Mouse (Mus musculus) intestine, embryonic 14.5 days (tissue): ENCODE data around the gene Gm5152. TPM values are rescaled to one million over a fixed set of nuclear protein-coding genes. Genes with fewer than 3 reads are reported as not detected.
"Not testable (repeated sequence)": the region's sequence is repeated elsewhere in the genome, so short reads cannot be mapped to it uniquely, and the experiment has no call there.

Experiments used
- ATAC-seq: fragments of 200-750 bp; cut with Nextera tagmentation; replicated peaks from 2 replicates; pipeline ENCODE4 v1.8.0; 2017; ENCODE audit warnings: low read depth, moderate number of reproducible peaks, moderate TSS enrichment, moderate library complexity; ENCODE audit not compliant: low FRiP score, low TSS enrichment
- DNase-seq: peaks from one replicate; pipeline ENCODE4 v3.0.0-alpha.2; 2018; ENCODE audit warnings: low spot score
- H3K27ac ChIP-seq: fragments of 300-500 bp; sonication (generic); 2 replicates; pipeline ENCODE4 v1.5.1; 2014; ENCODE audit warnings: low read depth, mild to moderate bottlenecking, control low read depth
- H3K27me3 ChIP-seq: fragments of 300-500 bp; sonication (generic); replicated peaks from 2 replicates; pipeline ENCODE4 v1.6.1; 2014; ENCODE audit warnings: low read length, control low read depth; ENCODE audit not compliant: control insufficient read depth, insufficient read depth
- H3K36me3 ChIP-seq: fragments of 300-500 bp; sonication (generic); 2 replicates; pipeline ENCODE4 v1.6.1; 2014; ENCODE audit warnings: low read length, control low read depth; ENCODE audit not compliant: control insufficient read depth, insufficient read depth
- H3K4me1 ChIP-seq: fragments of 300-500 bp; sonication (generic); replicated peaks from 2 replicates; pipeline ENCODE4 v1.6.1; 2014; ENCODE audit warnings: low read length, control low read depth, mixed read lengths; ENCODE audit not compliant: control insufficient read depth, insufficient read depth
- H3K4me2 ChIP-seq: fragments of 300-500 bp; sonication (generic); 2 replicates; pipeline ENCODE4 v1.6.1; 2014; ENCODE audit warnings: low read length
- H3K4me3 ChIP-seq: fragments of 300-500 bp; sonication (generic); 2 replicates; pipeline ENCODE4 v1.5.1; 2014; ENCODE audit warnings: low read depth, low read length, control low read depth, mixed read lengths
- H3K9ac ChIP-seq: fragments of 300-500 bp; sonication (generic); 2 replicates; pipeline ENCODE4 v1.6.1; 2014; ENCODE audit warnings: mild to moderate bottlenecking, low read length
- H3K9me3 ChIP-seq: fragments of 300-500 bp; sonication (generic); 2 replicates; pipeline ENCODE4 v1.6.1; 2016; ENCODE audit warnings: low read length, control low read depth; ENCODE audit not compliant: control insufficient read depth
- WGBS: fragments of 180-500 bp; shearing (Covaris S2); extraction: QIAGEN DNeasy Blood & Tissue Kit; methylation state at CpG from one replicate; pipeline ENCODE4 v1.1.7; 2014; 5-methylcytosine and 5-hydroxymethylcytosine counted together
- polyA plus RNA-seq: library from polyadenylated mRNA; unstranded; fragments of >200 nt; fragmentation: Nextera tagmentation; extraction: Ambion mirVana; gene quantifications from 2 replicates; pipeline ENCODE4 v1.2.1, GENCODE M21; 2014

Gene Gm5152
- polyA plus RNA-seq, result not detected in 2 replicates

DNA sequence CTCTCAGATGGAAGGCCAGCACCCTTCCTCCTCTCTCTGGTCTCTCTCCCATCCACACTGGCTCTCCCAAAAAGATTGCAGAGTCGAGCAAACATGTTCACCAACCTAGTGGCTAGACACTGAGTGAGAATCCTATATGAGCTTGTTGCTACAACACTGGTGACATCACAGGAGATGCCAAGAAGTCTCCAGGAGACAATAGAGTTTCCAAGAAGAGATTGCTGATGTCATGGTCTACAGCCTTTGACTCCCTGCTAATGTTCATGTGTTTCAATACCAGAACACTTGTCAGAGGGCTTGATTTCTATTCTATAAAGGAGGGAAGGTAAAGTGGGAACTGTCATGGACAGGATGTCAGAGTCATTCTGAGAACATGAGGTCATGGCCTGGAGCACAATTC, at the start of gene Gm5152:
Gene Gm5152 (minus strand): TSS at position 101 of the 400 bp plus-strand sequence.
- not testable (repeated sequence) for H3K4me1 ChIP-seq, H3K27me3 ChIP-seq, H3K9ac ChIP-seq, H3K9me3 ChIP-seq, H3K36me3 ChIP-seq, H3K4me2 ChIP-seq, DNase-seq, H3K27ac ChIP-seq, H3K4me3 ChIP-seq, ATAC-seq
- no CpG with 5 or more reads among the region's 1 CpGs for WGBS

- H3K27ac ChIP-seq, result not testable (repeated sequence)
- 85% methylated on average over 1 of the region's 1 CpGs for WGBS
These were observed 8.4 kb upstream of the Gm5152 start for GRCm38 (mm10) chr5:10254768-10255167.

GRCm38 (mm10) chr5:10245770-10246169, 556 bp downstream of the Gm5152 start:
- H3K27me3 ChIP-seq, H3K9ac ChIP-seq, H3K36me3 ChIP-seq, H3K27ac ChIP-seq, H3K4me1 ChIP-seq, ATAC-seq, DNase-seq, H3K4me3 ChIP-seq, H3K4me2 ChIP-seq, H3K9me3 ChIP-seq: not testable (repeated sequence)

More at GRCm38 (mm10) chr5:10254768-10255167, 8.4 kb upstream of the Gm5152 start:
- not testable (repeated sequence) for H3K27me3 ChIP-seq, ATAC-seq, H3K4me2 ChIP-seq, H3K9ac ChIP-seq, DNase-seq, H3K9me3 ChIP-seq, H3K36me3 ChIP-seq, H3K4me1 ChIP-seq, H3K4me3 ChIP-seq

DNA sequence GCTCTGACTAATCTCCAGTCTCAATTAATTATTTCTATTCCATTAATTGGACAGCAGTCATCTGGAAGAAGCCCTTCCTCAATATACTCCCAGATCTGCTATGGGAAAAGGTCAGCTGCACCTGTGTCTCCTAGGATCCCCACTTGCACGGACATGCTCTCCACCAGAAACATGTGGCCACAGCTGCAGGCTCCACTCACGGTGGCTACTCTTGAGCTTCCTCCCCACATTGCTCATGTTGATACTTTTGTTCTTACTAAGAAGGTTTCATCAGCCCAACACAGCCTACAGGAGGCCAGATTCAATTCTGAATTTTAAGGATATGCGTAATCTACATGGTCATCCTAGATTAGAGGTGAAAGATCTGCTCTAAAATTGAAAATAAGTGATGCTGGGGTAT, 5.9 kb downstream of the Gm5152 start:
- H3K27ac ChIP-seq, H3K27me3 ChIP-seq, H3K9ac ChIP-seq, H3K9me3 ChIP-seq, H3K4me1 ChIP-seq, H3K4me2 ChIP-seq, H3K36me3 ChIP-seq, ATAC-seq, H3K4me3 ChIP-seq, DNase-seq: not testable (repeated sequence)
- 86% methylated on average over 3 of the region's 3 CpGs for WGBS

DNA sequence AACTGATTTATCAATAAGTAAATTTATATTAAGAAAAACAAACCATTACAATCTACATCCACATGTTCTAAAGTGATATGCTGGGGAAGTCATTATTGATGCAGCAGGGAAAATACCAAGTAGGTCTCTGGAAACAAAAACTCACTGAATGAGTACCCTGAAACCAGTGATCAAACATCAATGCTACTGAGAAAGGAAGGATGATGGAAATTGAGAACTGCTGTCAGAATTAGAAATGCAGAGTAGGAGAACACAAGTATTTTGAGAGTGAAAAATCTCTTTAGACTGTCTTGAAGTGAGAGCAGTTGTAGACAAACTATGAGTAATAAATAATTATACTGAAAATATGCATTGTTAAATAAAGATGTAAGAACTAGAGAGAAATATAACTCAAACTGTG, 26.0 kb downstream of the Gm5152 start:
- Histone ChIP-seq H3K4me2 (no peak overlapping the region), H3K27ac (no peak overlapping the region), H3K27me3 (no peaks in the 10 kb centered on the region), H3K36me3 (no peaks in the 10 kb centered on the region), H3K9me3 (no peaks in the 10 kb centered on the region), H3K9ac (no peak overlapping the region), H3K4me3 (no peak overlapping the region), H3K4me1 (no peaks in the 10 kb centered on the region)
- no peak for ATAC-seq
- no peak for DNase-seq

GRCm38 (mm10) chr5:10203067-10203466, 43.3 kb downstream of the Gm5152 start:
- Histone ChIP-seq H3K4me3 (no peak overlapping the region), H3K9ac (no peak overlapping the region), H3K9me3 (no peaks in the 10 kb centered on the region), H3K27ac (no peak overlapping the region), H3K36me3 (no peaks in the 10 kb centered on the region), H3K4me2 (no peak overlapping the region), H3K27me3 (no peaks in the 10 kb centered on the region), H3K4me1 (no peaks in the 10 kb centered on the region)
- ATAC-seq (no peak), DNase-seq (no peak)
- WGBS, result 91% methylated on average over 1 of the region's 1 CpGs

DNA sequence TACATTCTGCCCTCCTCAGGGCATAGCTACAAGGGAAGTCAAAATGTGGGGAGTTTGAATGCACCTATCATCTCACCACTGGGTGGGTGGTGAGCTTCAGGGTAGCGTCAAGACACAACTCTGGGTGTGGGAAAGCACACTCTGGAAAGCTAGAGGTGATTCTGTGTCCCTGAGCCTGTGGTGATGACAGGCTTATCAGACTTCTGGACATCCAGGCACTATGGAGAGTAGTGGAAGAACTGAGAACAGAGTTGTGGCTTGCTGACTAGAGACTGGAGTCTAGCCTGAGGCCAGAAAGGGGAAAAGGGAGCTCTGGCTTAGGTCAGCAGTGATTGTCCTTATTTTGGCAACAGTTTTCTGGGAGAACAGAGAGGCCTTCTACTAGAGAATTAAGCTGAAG, 49.4 kb downstream of the Gm5152 start:
- 81% methylated on average over 1 of the region's 1 CpGs for WGBS
- Histone ChIP-seq H3K9ac (no peak overlapping the region), H3K36me3 (no peaks in the 10 kb centered on the region), H3K4me1 (no peaks in the 10 kb centered on the region), H3K9me3 (no peaks in the 10 kb centered on the region), H3K4me3 (no peak overlapping the region), H3K27me3 (no peaks in the 10 kb centered on the region), H3K27ac (no peak overlapping the region), H3K4me2 (no peak overlapping the region)
- DNase-seq, result no peak
- ATAC-seq, result no peak
